Mouse (Mus musculus): ENCODE results near the gene Olfml3. TPM values are rescaled to one million over a fixed set of nuclear protein-coding genes. Genes with fewer than 3 reads are reported as not detected.

The Olfml3 gene
- total and polyA plus RNA-seq, 2 experiments from 2014 or later = 10.1 to 10.8 TPM

DNA sequence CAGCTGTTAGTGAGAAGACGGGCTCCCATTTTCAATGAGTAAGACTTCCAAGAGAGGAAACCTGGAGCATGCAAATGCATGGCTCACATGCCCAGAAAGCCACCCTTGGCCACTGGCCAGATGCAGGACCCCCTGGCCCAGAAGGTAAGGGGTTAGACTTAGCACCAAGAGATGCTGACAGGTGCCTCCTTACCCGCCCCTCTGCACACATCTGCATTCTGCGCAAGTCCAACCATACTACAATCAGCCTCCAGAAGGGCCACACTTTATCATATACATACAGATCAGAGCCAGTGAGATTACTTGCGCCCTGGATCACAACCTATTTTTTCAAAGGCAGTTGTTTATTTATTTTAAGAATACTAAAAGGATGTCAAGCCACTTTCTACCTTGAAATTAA, 19.1 kb downstream of the Olfml3 start:
- Histone ChIP-seq H3K9ac (replicated peaks; ENCODE audit: low read length) (no peak overlapping the region), H3K36me3 (ENCODE audit: insufficient read depth, low read length) (no peaks in the 10 kb centered on the region), H3K27ac (no peak overlapping the region), H3K4me2 (ENCODE audit: low read depth, low read length) (no peak overlapping the region), H3K4me1 (ENCODE audit: insufficient read depth, low read length) (peaks cover 14% of the 10 kb centered on the region), H3K4me3 (ENCODE audit: low read length) (no peak overlapping the region), H3K27me3 (ENCODE audit: insufficient read depth, low read length) (no peaks in the 10 kb centered on the region), H3K9me3 (ENCODE audit: low read length) (no peaks in the 10 kb centered on the region)
- WGBS = 83% methylated on average over 4 of the region's 4 CpGs
- no peak for DNase-seq (ENCODE audit: low spot score)
- no peak for TF ChIP-seq CTCF (IDR thresholded peaks at IDR 0.05; ENCODE audit: low read depth)
- no peak for ATAC-seq

DNA sequence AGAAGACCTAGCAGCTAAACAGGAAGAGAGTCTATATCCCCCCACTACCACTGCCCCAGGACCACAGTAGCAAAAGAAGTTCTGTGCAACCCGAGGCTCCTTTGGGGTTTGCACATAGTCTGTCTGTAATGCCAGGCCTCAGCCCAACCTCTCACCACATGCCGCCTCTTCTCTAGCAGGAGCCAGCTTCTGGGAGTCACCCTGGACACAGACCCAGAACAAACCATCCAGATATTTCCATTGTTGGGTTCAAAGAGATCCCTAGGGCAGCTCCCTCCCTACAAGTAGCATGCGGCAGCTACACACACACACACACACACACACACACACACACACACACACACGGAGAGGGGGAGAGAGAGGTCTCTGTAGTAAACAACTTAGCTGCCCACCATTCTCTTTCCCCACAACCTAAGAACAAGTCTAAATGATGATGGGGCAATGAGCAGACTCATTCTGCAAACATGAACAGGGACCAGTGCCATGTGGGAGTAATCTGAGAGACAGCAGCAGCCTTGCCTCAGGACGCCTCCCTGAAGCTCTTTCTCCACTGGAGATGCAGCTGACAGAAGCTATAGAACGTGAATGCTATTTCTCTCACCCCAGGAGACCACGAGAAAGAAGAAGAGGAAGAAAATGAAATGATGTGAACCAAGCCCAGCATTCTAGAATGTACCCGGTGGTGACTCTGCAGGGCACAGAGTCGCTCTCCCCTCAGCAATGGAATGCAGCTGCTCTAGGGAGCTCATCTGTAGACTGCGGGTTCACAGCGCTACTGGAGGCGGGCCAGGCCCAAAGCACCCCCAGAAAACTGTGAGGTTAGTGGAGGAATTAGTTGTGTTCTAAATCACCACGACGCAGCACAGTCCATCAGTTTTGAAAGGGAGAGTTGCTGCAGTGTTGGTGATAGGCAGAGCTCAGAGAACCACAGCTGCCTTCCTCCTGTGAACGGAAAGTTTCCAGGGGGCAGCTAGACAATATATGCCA, 20.7 kb downstream of the Olfml3 start:
- Histone ChIP-seq H3K27me3 (ENCODE audit: insufficient read depth, low read length) (no peaks in the 10 kb centered on the region), H3K9ac (replicated peaks; ENCODE audit: low read length) (no peak overlapping the region), H3K36me3 (ENCODE audit: insufficient read depth, low read length) (no peaks in the 10 kb centered on the region), H3K27ac (no peak overlapping the region), H3K4me3 (ENCODE audit: low read length) (no peak overlapping the region), H3K4me1 (ENCODE audit: insufficient read depth, low read length) (peaks cover 14% of the 10 kb centered on the region), H3K4me2 (ENCODE audit: low read depth, low read length) (no peak overlapping the region), H3K9me3 (ENCODE audit: low read length) (no peaks in the 10 kb centered on the region)
- ATAC-seq (no peak), DNase-seq (ENCODE audit: low spot score) (no peak)
- WGBS = 31% methylated on average over 15 of the region's 15 CpGs
- no peak for TF ChIP-seq CTCF (IDR thresholded peaks at IDR 0.05; ENCODE audit: low read depth)

DNA sequence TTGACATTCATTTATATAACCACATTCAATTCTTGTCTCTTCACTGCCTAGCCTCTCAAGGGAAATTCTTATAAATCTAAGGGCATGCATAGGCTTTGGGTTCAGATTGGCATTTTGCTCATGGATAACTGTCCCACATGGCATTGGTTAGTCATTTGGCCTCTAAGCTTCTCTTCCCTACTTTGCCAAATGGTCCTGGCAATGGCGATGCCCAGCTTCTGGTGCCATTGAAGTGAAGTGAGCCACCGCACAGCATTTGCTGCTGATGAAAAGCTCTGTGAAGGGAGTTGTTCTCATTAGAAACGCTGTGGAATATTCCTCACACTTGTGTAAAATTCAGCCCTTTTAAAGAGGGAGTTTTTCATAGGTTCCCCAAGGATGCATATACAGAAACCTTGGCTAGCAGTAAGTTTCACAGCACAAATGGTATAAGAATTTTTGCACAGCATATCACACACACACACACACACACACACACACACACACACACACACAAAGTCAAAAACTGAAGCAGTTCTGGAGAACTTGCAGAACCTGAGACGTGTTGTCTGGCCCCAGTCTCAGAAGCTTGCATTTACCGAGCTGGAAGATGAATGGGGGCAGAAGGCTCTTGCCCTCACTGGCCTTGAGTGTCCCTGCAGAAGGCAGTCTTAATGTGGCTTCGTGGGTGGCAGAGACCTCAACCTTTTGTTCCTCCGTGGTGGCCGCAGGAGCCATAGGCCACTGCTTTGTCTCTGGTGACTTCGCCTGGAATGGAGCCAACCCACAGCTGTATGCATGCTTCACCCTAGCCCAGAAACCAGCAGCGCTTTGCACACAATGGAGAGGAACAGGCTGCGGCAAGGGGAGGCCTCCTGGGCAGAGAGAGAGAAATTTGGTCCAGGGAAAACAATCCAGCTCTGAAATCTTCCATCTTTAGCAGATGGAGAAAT, 21.8 kb downstream of the Olfml3 start:
- Histone ChIP-seq H3K4me1 (ENCODE audit: insufficient read depth, low read length) (peaks cover 14% of the 10 kb centered on the region), H3K4me2 (ENCODE audit: low read depth, low read length) (no peak overlapping the region), H3K4me3 (ENCODE audit: low read length) (no peak overlapping the region), H3K9ac (replicated peaks; ENCODE audit: low read length) (no peak overlapping the region), H3K36me3 (ENCODE audit: insufficient read depth, low read length) (no peaks in the 10 kb centered on the region), H3K27ac (no peak overlapping the region), H3K27me3 (ENCODE audit: insufficient read depth, low read length) (no peaks in the 10 kb centered on the region), H3K9me3 (ENCODE audit: low read length) (no peaks in the 10 kb centered on the region)
- DNase-seq (ENCODE audit: low spot score) (peak; percentile 62), ATAC-seq (peak; percentile 64; the same call in 1 of the 2 replicates)
- TF ChIP-seq CTCF (IDR thresholded peaks at IDR 0.05; ENCODE audit: low read depth) = no peak
- 24% methylated on average over 11 of the region's 11 CpGs for WGBS

DNA sequence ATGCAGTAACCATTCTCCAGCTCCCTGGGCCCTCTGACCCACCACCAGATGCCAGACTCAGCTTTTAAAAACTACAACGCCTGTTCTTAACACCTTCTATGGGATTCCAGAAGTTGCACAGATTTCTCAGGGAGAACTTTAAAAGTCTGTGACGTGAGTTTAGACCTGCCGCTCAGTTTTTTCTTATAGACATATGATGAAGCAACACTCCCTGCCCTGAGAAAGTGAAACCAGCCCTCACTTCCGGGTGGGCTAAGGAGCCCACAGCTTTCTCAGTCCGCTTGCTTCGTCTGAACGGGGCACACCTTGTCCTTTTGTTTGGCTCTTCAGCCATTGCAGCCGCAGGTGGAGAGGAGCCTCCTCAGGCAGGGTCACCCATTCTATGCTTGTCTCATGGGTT, 22.9 kb downstream of the Olfml3 start:
- Histone ChIP-seq H3K4me3 (ENCODE audit: low read length) (no peak overlapping the region), H3K27me3 (ENCODE audit: insufficient read depth, low read length) (no peaks in the 10 kb centered on the region), H3K9me3 (ENCODE audit: low read length) (no peaks in the 10 kb centered on the region), H3K4me2 (ENCODE audit: low read depth, low read length) (no peak overlapping the region), H3K4me1 (ENCODE audit: insufficient read depth, low read length) (peaks cover 14% of the 10 kb centered on the region), H3K36me3 (ENCODE audit: insufficient read depth, low read length) (no peaks in the 10 kb centered on the region), H3K27ac (no peak overlapping the region), H3K9ac (replicated peaks; ENCODE audit: low read length) (no peak overlapping the region)
- no peak for TF ChIP-seq CTCF (IDR thresholded peaks at IDR 0.05; ENCODE audit: low read depth)
- 90% methylated on average over 8 of the region's 8 CpGs for WGBS
- DNase-seq (ENCODE audit: low spot score) = no peak
- no peak for ATAC-seq

DNA sequence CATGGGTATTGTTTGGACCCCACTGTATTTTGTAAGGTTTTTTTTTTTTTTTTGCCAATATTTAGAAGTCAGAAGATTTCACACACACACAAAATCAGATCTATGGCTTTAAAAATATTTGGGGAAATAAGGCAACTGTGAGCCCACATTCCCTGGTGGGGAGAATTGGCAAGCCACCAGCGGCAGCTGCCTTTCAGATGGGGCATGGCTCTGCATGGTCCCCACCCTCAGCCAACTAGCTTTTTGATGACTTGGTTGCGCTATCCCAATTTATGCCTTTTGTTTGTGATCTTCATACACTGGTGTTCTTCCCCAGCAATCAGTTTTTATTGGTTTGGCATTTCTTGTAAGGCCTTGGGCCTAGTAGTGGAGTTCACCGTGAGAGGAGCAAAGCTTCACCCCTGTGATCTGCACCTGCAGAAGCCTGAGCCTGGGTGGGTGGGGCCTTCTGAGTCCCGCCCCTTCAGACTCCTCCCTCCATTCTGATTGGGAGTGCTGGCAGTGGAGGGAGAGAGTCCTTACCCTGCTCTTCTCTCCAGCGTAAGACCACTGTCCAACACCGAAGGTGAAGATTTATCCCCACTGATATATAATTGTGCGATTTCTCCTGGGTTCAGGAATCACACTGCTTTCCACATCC, 23.4 kb downstream of the Olfml3 start:
- Histone ChIP-seq H3K27me3 (ENCODE audit: insufficient read depth, low read length) (no peaks in the 10 kb centered on the region), H3K4me3 (ENCODE audit: low read length) (no peak overlapping the region), H3K27ac (no peak overlapping the region), H3K4me2 (ENCODE audit: low read depth, low read length) (no peak overlapping the region), H3K9ac (replicated peaks; ENCODE audit: low read length) (no peak overlapping the region), H3K4me1 (ENCODE audit: insufficient read depth, low read length) (peaks cover 14% of the 10 kb centered on the region), H3K9me3 (ENCODE audit: low read length) (no peaks in the 10 kb centered on the region), H3K36me3 (ENCODE audit: insufficient read depth, low read length) (no peaks in the 10 kb centered on the region)
- DNase-seq (ENCODE audit: low spot score) (no peak), ATAC-seq (no peak)
- TF ChIP-seq CTCF (IDR thresholded peaks at IDR 0.05; ENCODE audit: low read depth) = no peak
- WGBS = 69% methylated on average over 7 of the region's 7 CpGs

DNA sequence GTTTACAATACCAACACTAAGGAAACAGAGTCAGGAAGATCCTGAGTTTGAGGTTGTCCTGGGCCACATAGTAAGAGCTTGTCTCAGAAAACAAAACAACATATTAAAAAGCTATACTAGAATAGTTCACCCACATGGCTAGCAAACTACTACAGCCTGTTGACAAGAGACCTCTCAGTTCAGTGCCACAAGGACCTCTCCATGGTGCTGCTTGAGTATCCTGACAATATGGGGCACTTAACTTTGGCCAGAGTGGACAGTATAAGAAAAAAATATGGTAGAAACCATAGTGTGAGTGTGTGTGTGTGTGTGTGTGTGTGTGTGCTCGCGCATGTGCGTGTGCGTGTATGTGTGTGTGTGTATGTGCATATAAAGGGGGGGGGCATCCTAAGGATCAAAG, 25.6 kb downstream of the Olfml3 start:
- no peak overlapping the region for H3K27ac ChIP-seq

More for the DNA sequence above, 25.6 kb downstream of the Olfml3 start:
- H3K9me3 ChIP-seq (ENCODE audit: low read length) = no peaks in the 10 kb centered on the region
- no peak for TF ChIP-seq CTCF (IDR thresholded peaks at IDR 0.05; ENCODE audit: low read depth)
- WGBS = 95% methylated on average over 4 of the region's 4 CpGs
- H3K4me1 ChIP-seq (ENCODE audit: insufficient read depth, low read length) = peaks cover 12% of the 10 kb centered on the region
- no peaks in the 10 kb centered on the region for H3K36me3 ChIP-seq (ENCODE audit: insufficient read depth, low read length)
- DNase-seq (ENCODE audit: low spot score) = no peak
- no peak overlapping the region for H3K9ac ChIP-seq (replicated peaks; ENCODE audit: low read length)
- no peak overlapping the region for H3K4me3 ChIP-seq (ENCODE audit: low read length)
- no peaks in the 10 kb centered on the region for H3K27me3 ChIP-seq (ENCODE audit: insufficient read depth, low read length)
- H3K4me2 ChIP-seq (ENCODE audit: low read depth, low read length) = no peak overlapping the region
- no peak for ATAC-seq

Measured in hindbrain, postnatal 0 days (tissue).